Mouse (Mus musculus): ENCODE measurements around the gene Ddt.
"Not testable (repeated sequence)": the region's sequence is repeated elsewhere in the genome, so short reads cannot be mapped to it uniquely, and the experiment has no call there.

The Ddt gene

DNA sequence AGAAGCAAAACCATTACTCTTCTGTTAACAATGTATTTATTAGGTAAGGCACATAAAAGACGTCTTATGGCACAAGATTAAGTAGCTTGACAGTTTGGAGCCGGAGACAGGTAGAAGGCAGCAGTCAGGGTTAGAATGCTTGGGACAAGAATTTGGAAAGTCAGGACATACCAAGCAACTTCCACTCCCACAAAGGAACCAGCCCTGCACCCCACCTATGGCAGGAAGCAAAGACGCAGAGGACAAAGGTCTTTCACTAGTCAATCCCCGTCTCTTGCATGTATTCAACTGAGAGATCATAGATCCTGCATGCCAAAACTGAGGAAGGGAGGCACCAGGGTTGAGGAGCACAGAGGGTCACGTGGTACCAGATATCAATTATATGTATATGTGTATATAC lies 888 bp upstream of the Ddt start:
- DNase-seq (ENCODE audit: low spot score in 2 of 2), result no peak

DNA sequence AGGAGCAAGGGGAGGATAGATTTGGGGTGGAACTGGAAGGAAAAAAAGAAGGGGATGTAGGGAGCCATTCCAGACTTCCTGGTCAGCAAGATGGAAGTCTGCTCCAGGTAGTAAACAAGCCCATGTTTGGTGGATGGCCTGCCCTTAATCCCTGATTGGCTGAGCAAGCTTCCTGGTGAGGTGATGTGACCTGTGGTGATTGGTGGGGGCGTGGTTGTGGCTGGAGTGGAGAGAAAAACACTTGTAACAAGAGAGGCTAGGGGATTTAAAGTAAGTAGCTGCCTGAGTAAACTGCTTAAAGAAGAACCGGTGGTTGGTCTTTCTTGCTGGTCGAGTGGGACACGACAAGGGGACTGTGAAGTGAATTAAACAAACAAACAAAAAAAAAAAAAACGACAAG lies 5.5 kb downstream of the Ddt start:
- DNase-seq (ENCODE audit: low spot score in 2 of 2), result not testable (repeated sequence)

DNA sequence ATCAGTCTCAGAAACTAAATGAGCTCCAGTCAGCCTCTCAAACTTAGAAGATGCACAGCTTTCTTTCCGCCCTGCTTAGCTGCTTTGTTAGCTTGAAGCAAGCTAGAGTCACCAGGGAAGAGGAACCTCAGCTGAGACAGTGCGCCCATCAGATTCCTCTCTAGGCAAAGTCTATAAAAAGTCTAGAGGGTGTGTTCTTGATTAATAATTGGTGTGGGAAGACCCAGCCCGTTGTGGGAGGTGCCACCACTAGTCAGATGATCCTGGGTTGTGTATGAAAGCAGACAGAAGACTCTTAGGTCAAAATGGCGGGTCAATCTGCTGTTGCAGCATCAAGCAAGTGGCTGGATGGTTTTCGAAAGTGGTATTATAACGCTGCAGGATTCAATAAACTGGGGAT lies 6.4 kb downstream of the Ddt start:
- no peak for DNase-seq (ENCODE audit: low spot score in 2 of 2)

- peak; percentile 42 to 52 for DNase-seq (ENCODE audit: low spot score in 2 of 2)
Measured at GRCm38 (mm10) chr10:75764519-75765473, 8.4 kb downstream of the Ddt start.

GRCm38 (mm10) chr10:75763682-75764518 lies 9.3 kb downstream of the Ddt start, which contains the start of gene Cabin1:
Gene Cabin1, minus strand, starts transcription at chr10:75764341.
- peak; percentile 99 for DNase-seq (ENCODE audit: low spot score in 2 of 2)

- DNase-seq (ENCODE audit: low spot score in 2 of 2), result no peak
Measured at GRCm38 (mm10) chr10:75762413-75762812, 10.8 kb downstream of the Ddt start.

DNA sequence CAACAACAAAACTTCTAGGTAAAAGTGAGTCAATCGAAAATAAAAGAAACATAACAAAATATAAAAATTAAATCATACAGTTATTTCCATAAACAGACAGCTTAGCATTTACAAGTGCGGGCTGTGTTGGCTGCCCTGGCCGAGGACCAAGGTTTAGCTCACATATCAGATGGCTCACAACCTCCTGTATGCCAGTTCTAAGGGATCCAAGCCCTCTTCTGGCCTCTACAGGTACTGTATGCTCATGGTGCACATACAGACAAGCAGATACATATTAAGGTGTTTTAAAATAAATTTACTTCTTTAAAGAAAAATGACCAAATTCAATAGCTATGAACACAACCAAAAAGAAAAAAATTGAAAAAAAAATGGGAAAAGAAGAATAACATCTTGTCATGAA lies 12.9 kb downstream of the Ddt start:
- no peak for DNase-seq (ENCODE audit: low spot score in 2 of 2)

DNA sequence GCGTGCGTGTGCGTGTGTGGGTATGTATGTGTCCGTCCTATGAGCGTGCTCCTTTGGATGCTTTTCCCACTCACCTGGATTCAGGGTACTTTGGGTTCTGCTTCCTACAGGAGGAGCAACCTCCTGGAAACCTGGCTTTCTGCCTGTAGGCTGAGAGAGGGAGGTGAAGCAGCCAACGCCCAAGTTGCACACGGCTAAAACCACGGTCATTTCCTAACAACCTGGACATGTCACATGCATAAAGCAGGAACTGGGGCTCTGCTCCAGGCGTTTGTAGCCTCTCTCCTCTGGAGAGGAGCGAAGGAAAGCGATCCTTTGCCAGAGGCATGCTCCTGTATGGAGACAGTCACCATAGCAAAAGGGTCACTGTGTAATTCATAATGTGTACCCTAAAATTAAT lies 16.5 kb downstream of the Ddt start:
- no peak for DNase-seq (ENCODE audit: low spot score in 2 of 2)

- DNase-seq (ENCODE audit: low spot score in 2 of 2), result peak; percentile 91 to 93
Measured at GRCm38 (mm10) chr10:75744017-75744416, 29.2 kb downstream of the Ddt start.

DNA sequence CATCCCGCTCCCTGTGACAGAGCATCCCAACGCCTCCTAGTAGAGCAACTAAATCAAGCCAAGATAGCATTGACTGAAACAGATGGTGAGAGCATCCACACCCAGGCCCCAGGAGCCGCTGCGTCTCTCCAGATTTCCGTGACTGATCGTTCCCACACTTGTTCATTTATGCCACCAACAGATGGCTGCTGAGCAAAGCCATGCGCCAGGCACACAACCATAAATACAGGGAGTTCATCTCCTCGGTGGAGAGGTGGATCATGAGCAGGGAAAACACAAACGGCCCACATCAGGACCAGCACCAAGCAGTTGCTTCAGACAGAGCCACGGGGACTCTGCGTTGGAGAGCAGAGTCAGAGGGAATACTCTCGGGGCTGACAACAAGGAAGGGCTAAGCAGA lies 29.8 kb downstream of the Ddt start:
- peak; percentile 84 to 86 for DNase-seq (ENCODE audit: low spot score in 2 of 2)

DNA sequence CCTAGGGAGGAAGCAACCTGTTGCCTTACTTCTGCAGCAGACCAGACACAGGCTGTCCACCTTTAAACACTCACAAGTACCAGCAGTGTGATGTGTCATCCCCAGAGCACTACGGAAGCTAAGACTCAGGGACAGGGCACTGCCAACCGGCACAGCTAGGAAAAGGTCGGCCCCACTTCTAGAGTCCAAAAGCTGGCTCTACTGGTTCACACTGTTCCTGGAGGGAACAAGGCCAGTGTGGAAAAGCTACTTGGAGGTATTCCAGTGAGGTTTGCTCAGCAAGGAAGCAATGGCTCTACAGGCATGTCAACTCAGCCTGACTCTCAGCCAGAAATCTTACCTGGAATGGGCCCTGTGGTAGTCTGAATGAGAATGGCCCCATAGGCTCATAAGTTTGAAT lies 32.3 kb downstream of the Ddt start:
- DNase-seq (ENCODE audit: low spot score in 2 of 2), result no peak

DNA sequence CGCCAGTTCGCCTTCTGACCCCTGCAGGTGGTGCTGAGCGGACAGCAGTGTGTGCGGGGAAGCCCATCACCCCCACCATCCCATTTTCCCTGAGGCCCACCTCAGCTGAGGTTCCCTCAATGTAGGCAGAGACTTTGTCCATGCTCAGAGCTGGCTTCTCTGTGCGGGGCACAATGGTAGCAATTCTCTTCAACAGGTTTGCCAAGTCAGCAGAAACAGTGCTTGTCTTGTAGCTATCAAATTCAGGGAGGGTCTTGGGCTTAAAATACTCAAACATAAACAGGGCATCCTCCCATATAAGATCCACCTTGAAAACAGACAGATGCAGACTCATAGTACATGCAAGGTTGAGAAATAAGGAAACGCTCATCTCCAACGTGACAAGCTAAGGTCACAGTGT lies 47.8 kb downstream of the Ddt start:
- no peak for DNase-seq (ENCODE audit: low spot score in 2 of 2)

All from right cerebral cortex, adult 2 months (tissue).